Mouse (Mus musculus) naive thymus-derived CD4-positive, alpha-beta T cell, adult 2 months (primary cell): ENCODE measurements around the gene Vps18.

ENCODE experiments used
- DNase-seq: peaks from one replicate; pipeline ENCODE4 v3.0.0-alpha.2; 2011; ENCODE audit warnings: low read depth

Gene Vps18

DNA sequence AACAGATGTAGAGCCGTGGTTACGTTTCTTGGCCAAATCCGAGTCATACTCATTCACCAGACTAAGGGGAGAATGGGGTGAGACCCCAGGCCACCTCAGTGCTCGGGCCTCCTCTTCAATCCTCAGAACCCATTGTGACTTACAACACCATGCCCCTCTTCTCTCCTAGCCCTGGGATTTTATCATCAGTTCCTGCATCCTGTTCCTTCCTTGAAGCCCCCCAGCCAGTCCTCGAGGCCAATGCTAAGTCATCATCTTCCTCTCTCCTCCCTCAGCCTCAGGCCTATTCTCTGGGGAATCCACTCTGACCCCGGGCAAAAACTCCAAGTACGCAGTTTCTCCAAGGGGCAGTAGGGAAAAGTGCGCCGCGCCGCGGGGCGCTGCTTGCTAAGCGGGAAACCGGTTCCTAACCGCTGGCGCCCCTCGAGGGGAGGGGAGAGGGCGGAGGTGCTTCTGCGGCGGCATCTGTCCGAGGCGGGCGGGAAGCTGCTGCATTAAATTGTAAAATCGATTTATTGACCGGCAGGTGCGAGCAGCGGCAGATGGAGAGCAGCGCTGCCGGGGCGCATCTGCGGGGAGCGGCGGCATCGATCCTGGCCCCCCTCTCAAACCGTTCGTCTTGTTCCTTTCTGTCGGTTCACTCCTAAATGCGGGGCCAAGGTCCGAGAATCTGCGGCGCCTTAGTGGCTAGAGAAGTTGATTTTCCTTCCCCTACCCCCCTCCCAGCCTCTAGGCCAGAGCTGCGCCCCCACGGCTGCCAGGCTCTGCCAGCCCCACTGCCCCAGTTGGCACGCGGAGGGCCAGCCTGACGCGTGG, 33.4 kb downstream of the Vps18 start:
- no peak for DNase-seq

DNA sequence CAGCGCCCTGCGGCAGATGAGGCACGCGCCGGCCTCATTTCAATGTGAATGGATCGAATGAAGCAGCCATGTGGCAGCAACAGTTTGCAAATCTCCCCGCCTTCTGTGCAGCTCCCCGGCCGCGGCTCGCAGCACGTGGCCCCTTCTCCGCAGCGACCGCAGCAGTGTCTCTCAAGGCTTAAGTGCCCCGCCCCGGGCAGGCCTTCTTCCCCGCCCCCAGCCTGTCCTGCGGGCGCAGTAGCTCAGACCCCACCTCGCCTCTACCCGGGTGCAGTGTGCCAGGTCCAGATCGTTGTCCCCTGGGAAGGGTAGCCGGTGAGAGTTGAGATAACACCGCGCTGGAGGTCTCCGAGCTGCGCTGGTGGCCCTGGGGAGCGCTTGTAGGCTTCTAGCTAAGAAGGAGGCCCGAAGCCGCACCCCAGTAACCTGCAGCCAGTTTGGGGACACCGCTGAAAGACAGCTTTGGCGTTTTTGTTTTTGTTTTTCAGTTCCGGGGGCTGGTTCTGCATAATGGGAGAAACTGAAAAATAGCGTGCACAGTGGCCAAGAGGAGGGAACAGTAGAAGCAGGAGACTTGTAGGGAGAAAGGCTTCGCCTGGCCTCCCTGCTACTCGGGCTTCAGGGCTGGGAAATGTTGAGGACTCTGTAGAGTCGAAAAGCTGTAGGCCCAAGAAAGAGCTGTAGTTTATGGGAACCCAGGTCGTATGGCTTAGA, 34.2 kb downstream of the Vps18 start:
- no peak for DNase-seq

DNA sequence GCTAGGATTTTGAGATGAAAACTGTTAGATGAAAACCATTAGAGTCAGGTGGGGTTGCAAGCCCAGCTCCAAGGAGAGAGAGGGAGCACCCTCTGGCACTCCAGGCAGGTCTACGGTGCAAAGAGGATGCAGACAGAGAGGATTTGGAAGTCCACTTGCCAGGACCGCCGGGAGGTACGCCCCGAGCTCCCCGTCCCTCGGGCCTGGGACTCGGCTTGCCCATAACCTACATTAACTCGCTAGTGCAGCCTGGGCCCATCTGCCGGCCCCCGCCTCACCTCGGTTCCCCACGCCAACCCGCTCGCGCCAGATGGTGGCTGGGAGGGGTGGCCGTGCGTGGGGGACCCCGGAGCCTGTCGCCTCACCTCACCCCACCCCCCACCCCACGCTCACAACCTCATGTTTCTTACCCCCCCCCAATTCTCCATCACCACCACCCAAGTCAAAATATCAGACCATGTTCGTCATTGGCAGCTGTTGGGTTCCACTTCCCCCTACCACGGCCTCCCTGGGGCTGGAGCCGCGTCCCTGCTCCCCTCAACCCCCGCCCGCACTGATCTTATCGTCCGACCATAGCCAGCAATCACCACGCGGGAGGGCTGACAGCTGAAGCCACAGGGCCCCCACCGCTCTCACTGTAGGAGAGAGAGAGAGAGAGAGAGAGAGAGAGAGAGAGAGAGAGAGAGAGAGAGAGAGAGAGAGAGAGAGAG, 35.5 kb downstream of the Vps18 start:
- DNase-seq = no peak

DNA sequence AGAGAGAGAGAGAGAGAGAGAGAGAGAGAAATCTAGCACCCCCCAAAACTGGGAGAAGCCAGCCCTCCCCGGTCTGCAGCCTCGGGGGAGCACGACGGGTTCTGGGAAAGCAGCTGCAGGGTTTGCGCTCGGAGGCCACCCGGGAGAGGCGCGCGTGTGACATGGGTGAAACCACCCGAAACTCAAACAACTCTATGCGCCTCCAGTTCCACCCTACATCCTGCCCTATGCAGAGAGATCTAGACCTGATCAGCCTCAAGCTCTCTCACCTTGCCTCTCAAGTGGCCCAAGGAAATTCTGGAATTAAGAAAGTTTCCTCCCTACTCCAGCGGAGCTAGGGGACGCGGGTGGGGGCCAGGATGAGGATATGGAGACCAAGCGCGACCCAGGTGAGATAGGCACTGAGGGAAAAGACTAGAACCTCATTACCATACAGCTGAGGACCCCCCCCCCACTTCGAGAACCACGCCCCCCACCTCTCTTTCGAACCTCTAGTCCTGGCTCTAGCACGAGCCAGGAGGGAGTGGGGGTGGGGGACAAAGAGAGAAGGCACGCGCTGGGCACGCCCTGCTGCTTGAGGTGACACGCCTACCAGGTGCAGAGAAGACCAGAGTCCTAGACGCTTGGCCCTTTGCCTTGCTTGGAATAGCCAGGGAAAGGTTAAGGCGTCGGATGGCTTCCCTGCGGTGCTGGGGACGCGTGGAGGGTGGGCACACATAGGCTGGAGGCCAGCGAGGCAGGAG, 36.2 kb downstream of the Vps18 start:
- peak; percentile 46 for DNase-seq

DNA sequence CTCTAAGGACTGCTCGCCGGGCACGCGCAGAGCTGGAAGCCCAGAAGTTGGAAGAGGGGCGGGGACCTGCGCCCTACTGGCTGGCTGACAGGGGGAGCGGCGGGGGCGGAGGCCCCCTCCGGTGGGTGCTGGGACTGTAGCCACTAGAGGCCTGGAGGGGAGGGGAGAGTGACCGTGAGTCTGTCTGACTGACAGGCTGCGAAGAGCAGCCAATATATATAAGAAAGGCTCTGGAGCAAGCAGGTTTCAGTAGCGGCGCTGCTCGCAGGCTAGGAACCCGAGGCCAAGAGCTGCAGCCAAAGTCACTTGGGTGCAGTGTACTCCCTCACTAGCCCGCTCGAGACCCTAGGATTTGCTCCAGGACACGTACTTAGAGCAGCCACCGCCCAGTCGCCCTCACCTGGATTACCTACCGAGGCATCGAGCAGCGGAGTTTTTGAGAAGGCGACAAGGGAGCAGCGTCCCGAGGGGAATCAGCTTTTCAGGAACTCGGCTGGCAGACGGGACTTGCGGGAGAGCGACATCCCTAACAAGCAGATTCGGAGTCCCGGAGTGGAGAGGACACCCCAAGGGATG, 37.1 kb downstream of the Vps18 start, which contains the start of gene Dll4:
TSS of gene Dll4 (plus strand) at position 217 of the 576 bp plus-strand sequence.
- peak; percentile 48 for DNase-seq

DNA sequence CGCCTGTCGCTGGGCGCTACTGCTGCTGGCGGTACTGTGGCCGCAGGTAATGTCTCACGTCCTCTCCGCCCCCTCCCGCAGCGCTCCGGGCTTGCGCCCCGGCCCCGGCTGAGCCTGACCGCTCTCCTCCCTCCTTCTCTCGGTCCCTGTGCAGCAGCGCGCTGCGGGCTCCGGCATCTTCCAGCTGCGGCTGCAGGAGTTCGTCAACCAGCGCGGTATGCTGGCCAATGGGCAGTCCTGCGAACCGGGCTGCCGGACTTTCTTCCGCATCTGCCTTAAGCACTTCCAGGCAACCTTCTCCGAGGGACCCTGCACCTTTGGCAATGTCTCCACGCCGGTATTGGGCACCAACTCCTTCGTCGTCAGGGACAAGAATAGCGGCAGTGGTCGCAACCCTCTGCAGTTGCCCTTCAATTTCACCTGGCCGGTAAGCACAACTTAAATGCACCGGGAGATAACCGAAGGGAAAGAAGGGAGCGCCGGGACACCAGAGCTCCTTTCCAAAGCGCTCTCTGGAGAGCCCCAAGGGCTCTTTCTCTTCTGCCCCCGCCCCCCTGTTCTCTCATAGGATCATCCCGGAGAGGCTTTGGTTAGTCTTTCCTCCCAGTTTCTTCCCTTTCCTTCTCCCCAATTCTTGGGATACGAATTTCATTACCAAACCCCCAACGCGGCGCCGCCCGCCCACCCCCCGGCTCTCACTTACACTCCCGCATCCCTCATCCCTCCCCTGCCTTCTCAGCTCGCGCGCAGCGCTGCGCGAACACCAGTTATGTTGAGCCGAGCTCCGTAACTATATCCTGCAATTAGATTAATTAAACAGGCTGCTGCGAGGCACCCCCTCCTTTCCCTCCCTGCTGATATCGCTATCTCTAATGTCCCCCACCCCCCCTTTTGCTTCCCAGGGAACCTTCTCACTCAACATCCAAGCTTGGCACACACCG, 37.9 kb downstream of the Vps18 start:
- peak; percentile 45 for DNase-seq

DNA sequence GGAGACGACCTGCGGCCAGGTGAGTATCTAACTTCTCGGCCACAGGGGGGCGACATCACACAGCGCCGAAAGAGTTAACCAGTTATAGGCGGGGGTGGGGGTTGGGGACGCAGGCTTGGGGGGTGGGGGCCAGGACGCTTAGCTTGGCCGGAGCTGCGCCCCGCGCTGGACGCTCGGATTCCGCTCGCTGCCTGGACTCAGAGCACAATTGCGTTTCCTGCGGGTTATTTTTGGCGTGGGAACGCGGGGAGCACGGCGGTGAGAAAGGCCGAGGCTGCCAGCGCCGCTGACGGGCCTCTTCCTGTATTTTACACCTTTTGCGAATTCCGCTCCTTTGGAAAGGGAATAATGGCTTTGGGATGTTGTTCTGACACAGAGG, 38.6 kb downstream of the Vps18 start:
- no peak for DNase-seq

DNA sequence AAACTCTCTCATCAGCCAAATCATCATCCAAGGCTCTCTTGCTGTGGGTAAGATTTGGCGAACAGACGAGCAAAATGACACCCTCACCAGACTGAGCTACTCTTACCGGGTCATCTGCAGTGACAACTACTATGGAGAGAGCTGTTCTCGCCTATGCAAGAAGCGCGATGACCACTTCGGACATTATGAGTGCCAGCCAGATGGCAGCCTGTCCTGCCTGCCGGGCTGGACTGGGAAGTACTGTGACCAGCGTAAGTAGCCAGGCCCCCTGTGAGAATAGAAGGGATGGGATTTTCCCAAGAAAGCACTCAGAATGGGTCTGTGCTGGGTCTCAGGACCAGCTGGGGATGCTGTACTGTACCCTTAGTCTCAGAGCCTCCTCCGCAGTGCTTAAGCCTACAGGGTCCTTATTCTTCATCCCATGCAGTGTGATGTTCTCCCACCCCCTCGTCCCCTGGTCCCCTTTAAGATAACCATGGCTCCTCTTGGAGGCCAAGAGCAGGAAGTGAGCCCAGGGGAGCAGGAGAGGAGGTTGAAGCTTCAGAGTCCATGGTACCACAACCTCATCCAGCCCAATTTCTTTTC, 39.5 kb downstream of the Vps18 start:
- no peak for DNase-seq

DNA sequence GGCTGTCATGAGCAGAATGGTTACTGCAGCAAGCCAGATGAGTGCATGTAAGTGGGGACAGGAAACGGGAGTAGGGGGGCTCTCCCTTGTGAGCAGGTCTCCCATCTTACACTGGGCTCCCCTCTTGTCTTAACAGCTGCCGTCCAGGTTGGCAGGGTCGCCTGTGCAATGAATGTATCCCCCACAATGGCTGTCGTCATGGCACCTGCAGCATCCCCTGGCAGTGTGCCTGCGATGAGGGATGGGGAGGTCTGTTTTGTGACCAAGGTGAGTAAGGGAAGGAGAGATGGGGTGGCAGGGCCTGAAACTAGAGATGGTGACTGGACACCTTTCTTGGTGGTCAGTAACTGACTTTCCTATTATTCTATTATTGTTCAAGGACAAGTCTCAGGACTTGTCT, 40.0 kb downstream of the Vps18 start:
- no peak for DNase-seq

DNA sequence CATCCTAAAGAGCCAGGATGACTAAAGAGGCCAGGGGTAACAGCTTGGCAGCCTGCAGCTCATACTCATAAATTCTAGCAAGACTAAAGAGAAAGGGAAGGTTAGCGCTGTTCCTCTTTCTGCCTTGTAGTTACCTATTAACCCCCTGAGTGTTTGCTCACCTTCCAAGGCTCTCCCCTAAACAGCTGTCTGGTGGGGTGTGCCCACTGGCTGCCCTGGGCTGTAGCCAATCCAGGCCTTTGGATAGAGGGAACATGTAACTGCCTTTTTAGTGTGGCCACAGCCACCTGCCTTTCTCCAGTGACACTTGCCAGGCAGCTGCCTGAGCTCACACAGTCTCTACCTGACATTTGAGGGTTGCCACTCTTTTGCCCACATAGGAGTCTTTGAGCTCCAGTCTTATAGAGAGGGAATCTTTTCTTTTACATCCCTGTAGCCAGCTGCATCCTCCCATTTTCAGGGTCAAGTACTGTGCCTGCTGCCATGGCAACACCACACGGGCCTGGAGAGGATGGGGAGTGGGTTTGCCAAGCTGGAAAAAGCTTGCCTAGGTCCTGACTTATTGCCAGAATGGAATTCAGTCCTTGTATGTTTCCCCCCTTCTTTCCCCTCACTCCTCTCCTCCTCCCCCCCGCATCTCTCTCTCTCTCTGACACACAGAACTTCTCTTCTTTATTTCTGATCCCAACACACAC, 40.7 kb downstream of the Vps18 start:
- DNase-seq = no peak

DNA sequence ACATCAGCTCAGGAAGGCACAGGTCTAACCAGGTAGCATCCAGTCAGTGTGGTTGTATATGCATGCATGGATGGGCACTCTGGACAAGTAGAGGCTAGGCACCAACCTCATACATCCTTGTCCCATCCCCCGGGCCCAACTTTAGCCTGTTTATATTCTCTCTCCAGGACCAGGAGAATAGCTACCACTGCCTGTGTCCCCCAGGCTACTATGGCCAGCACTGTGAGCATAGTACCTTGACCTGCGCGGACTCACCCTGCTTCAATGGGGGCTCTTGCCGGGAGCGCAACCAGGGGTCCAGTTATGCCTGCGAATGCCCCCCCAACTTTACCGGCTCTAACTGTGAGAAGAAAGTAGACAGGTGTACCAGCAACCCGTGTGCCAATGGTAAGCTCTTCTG, 42.3 kb downstream of the Vps18 start:
- DNase-seq = no peak

DNA sequence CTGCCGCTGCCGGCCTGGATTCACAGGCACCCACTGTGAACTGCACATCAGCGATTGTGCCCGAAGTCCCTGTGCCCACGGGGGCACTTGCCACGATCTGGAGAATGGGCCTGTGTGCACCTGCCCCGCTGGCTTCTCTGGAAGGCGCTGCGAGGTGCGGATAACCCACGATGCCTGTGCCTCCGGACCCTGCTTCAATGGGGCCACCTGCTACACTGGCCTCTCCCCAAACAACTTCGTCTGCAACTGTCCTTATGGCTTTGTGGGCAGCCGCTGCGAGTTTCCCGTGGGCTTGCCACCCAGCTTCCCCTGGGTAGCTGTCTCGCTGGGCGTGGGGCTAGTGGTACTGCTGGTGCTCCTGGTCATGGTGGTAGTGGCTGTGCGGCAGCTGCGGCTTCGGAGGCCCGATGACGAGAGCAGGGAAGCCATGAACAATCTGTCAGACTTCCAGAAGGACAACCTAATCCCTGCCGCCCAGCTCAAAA, 43.7 kb downstream of the Vps18 start:
- DNase-seq = no peak

DNA sequence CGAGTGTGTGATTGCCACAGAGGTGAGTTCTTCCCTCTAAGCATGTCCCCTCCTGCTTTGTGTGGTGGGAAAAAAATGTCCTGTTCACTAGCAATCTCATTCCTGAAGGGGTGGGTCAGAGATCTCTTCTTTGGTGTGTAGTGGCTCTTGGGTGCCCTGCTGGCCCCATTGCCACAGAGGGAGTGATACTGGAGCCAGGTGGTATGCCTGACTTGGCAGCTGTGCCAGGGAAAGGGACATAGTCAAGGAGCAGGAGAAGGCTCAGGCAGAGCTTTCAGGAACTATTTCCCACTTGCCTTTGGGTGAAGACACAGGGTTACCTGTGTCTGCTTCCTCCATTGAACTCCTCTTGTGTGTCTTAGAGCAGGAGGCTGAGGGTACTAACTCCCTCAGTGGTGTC, 45.6 kb downstream of the Vps18 start:
- no peak for DNase-seq

DNA sequence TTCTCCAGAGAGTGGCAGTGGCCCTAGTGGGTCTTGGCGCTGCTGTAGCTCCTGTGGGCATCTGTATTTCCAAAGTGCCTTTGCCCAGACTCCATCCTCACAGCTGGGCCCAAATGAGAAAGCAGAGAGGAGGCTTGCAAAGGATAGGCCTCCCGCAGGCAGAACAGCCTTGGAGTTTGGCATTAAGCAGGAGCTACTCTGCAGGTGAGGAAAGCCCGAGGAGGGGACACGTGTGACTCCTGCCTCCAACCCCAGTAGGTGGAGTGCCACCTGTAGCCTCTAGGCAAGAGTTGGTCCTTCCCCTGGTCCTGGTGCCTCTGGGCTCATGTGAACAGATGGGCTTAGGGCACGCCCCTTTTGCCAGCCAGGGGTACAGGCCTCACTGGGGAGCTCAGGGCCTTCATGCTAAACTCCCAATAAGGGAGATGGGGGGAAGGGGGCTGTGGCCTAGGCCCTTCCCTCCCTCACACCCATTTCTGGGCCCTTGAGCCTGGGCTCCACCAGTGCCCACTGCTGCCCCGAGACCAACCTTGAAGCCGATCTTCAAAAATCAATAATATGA, 46.5 kb downstream of the Vps18 start:
- DNase-seq = no peak

DNA sequence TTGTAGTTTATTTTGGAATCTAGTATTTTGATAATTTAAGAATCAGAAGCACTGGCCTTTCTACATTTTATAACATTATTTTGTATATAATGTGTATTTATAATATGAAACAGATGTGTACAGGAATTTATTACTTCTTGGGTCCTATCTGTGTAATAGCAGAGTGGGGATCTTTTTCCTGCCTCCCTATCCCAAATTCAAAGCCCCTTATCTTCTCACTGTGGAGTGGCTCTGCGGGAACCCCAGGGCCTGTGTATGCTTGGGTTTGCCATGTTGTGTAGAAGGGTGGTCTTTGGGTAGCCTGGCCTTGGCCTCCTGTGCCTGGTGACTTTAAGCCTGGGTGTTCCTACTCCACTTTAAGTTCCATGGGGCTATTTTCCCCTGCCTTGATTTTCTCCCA, 47.0 kb downstream of the Vps18 start:
- no peak for DNase-seq

DNA sequence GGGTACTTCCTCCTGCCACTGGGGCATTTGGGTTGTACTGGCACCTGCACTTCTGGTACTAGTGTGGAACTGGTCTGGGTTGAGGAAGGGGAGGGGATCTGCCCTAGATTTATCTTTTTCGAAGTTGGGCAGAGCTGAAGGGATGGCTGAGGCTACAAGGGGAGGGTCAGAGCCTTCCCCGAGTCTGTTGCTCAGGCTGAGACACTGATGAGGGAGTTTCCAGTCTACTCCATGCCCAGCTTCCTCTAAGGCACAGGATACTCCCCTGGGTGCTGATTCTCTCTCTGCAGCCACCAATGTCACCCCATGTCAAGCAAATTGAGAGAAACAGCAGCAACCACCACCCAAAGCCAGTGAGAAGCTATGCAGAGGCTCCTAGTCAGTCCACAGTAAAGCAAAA, 47.5 kb downstream of the Vps18 start:
- DNase-seq = no peak

DNA sequence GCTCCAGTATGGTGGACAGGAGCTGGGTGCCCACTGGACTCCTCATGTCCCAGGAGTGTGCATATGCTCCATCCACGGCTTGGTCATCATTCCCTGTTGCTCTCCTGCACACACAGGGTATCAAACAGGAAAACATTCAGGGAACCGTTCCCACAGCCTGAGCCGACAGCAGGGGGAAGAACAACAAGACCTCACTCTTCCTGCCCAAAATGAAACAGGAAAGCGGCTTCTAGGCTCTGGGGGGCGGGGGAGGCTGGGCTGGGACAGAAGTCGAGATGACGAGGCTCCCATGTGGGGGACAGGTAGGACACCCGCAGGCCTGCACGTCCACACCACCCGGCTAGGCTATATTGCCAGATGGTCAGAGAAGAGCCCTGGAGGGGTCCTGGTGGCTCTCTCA, 47.9 kb downstream of the Vps18 start:
- peak; percentile 31 for DNase-seq

DNA sequence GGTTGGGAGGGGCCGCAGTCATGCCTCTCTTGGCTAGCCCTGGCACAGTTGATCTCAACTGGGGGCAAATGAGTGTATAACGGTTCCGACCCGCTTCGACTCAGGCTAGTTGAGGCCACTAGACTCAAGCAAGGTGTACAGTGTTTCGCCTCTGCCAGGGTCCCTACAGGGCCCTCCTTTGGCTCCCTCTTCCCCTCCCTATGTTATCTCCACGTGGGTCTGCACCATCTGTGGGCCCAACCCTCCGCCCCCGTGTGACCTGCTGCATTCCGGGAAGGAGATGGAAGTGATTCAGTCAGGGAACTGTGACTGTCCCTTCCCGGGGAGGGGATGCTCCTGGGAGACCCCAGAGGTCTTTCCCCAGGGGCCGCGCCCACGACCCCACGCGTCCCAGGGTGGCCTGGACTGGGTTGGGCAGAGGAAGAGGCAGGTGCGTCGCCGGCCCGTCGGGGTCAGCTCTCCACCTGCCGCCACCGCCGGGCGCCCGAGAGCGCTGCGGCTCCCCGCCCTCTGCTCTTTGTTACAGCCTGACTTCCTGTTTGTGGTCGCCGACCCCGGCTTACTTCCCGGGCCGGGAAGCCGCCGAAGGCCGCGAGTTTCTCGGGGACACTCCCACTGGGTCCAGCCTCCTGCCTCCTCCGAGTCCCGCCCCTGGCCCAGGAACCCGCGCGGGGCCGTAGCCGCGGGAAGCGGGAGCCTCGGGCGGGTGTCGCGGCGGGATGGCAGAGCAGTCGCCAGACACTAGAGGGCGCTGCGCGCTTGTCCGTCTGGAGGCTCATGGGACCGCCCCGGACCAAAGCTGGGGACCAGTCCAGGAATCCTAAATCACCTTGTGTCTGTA, 49.1 kb downstream of the Vps18 start:
- DNase-seq = peak; percentile 87
